Mouse (Mus musculus) midbrain, embryonic 16.5 days (tissue): ENCODE measurements at regions not wholly inside any gene's neighbourhood (a gene's known extent, or its start where the extent isn't known, plus 50 kb on each side); places are given as distances from the start of the nearest gene placed in this dataset.

ENCODE experiments used
- ATAC-seq: fragments of 200-750 bp; cut with Nextera tagmentation; 2 replicates; pipeline ENCODE4 v1.8.0; 2017; ENCODE audit warnings: moderate TSS enrichment
- H3K27ac ChIP-seq: fragments of 300-500 bp; sonication (generic); 2 replicates; pipeline ENCODE4 v1.5.1; 2014; ENCODE audit warnings: mild to moderate bottlenecking, low read length, mixed read lengths
- H3K27me3 ChIP-seq: fragments of 300-500 bp; sonication (generic); 2 replicates; pipeline ENCODE4 v1.6.1; 2014; ENCODE audit warnings: low read depth, low read length, mixed read lengths; ENCODE audit not compliant: control insufficient read depth, insufficient read depth
- H3K36me3 ChIP-seq: fragments of 300-500 bp; sonication (generic); 2 replicates; pipeline ENCODE4 v1.6.1; 2014; ENCODE audit warnings: mild to moderate bottlenecking, low read length, moderate library complexity, mixed read lengths; ENCODE audit not compliant: control insufficient read depth, insufficient read depth
- H3K4me1 ChIP-seq: fragments of 300-500 bp; sonication (generic); 2 replicates; pipeline ENCODE4 v1.6.1; 2014; ENCODE audit warnings: mild to moderate bottlenecking, low read length, mixed read lengths; ENCODE audit not compliant: control insufficient read depth, insufficient read depth
- H3K4me2 ChIP-seq: fragments of 300-500 bp; sonication (generic); 2 replicates; pipeline ENCODE4 v1.6.1; 2014; ENCODE audit warnings: mild to moderate bottlenecking, low read length, mixed read lengths
- H3K4me3 ChIP-seq: fragments of 300-500 bp; sonication (generic); 2 replicates; pipeline ENCODE4 v1.5.1; 2014; ENCODE audit warnings: low read depth, mild to moderate bottlenecking, low read length, moderate library complexity, mixed read lengths
- H3K9ac ChIP-seq: fragments of 300-500 bp; sonication (generic); 2 replicates; pipeline ENCODE4 v1.6.1; 2014; ENCODE audit warnings: low read depth, low read length, mixed read lengths
- H3K9me3 ChIP-seq: fragments of 300-500 bp; sonication (generic); replicated peaks from 2 replicates; pipeline ENCODE4 v1.6.1; 2014; ENCODE audit warnings: mild to moderate bottlenecking, low read length, mixed read lengths; ENCODE audit not compliant: control insufficient read depth, poor library complexity, severe bottlenecking
- WGBS: fragments of 180-500 bp; shearing (Covaris S2); extraction: QIAGEN DNeasy Blood & Tissue Kit; methylation state at CpG from one replicate; pipeline ENCODE4 v1.1.7; 2014; 5-methylcytosine and 5-hydroxymethylcytosine counted together

DNA sequence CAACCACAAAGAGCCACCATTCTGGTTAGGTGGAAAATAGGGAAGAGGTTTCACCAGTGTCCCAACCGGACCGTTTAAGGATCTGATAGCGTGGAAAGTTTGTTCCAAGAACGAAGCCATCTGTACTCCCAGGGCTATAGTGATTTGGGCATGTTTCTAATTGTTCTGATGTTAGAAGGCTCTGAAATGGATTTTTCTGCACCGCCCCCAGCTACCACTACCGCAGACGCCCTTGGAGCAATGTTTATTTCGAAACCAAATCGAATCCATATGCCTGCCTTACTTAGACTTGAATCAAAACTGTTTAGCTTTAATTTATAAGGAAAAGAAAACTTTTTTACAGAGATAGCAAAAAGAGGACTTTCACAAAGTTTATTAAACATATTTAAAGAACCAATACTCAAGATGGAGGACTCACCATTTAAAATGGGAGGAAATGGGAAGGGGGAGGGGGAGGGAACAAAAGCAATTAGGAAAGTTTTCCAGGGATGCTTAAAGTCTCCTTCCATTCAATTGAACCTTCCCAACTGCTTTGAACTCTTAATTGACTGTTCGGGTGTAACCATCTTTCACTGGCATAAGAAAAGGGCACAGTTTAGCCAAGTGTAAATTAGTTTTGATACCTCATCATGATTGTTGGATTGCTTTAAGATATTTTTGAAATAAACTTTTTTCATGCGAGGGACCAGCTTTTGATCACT, 56.0 kb upstream of the Frem1 start:
- H3K27ac ChIP-seq, result no peak overlapping the region
- WGBS, result 88% methylated on average over 11 of the region's 11 CpGs

GRCm38 (mm10) chr4:83107161-83107560, 55.0 kb upstream of the Frem1 start:
- no peak overlapping the region for H3K9ac ChIP-seq
- 90% methylated on average over 2 of the region's 2 CpGs for WGBS
- H3K27me3 ChIP-seq, result no peaks in the 10 kb centered on the region
- 0 out of 2 replicates have a peak, but pooled peaks cover 2% of the 10 kb centered on the region for H3K9me3 ChIP-seq
- no peaks in the 10 kb centered on the region for H3K36me3 ChIP-seq
- no peaks in the 10 kb centered on the region for H3K4me1 ChIP-seq
- H3K27ac ChIP-seq, result no peak overlapping the region
- H3K4me2 ChIP-seq, result no peak overlapping the region
- ATAC-seq, result no peak
- no peak overlapping the region for H3K4me3 ChIP-seq

More for the DNA sequence above, 56.0 kb upstream of the Frem1 start:
- H3K4me3 ChIP-seq, result no peak overlapping the region
- ATAC-seq, result no peak
- no peak overlapping the region for H3K4me2 ChIP-seq
- no peaks in the 10 kb centered on the region for H3K27me3 ChIP-seq
- 0 out of 2 replicates have a peak, but pooled peaks cover 2% of the 10 kb centered on the region for H3K9me3 ChIP-seq
- H3K4me1 ChIP-seq, result no peaks in the 10 kb centered on the region
- no peaks in the 10 kb centered on the region for H3K36me3 ChIP-seq
- H3K9ac ChIP-seq, result no peak overlapping the region

- no peak overlapping the region for H3K27ac ChIP-seq
- 0 out of 2 replicates have a peak, but pooled peaks cover 2% of the 10 kb centered on the region for H3K9me3 ChIP-seq
- 83% methylated on average over 5 of the region's 5 CpGs for WGBS
- no peak overlapping the region for H3K9ac ChIP-seq
- no peaks in the 10 kb centered on the region for H3K36me3 ChIP-seq
- no peaks in the 10 kb centered on the region for H3K4me1 ChIP-seq
- H3K27me3 ChIP-seq, result no peaks in the 10 kb centered on the region
- no peak overlapping the region for H3K4me3 ChIP-seq
- no peak for ATAC-seq
- H3K4me2 ChIP-seq, result no peak overlapping the region
These were observed 52.0 kb upstream of the Frem1 start for GRCm38 (mm10) chr4:83104045-83104681.

DNA sequence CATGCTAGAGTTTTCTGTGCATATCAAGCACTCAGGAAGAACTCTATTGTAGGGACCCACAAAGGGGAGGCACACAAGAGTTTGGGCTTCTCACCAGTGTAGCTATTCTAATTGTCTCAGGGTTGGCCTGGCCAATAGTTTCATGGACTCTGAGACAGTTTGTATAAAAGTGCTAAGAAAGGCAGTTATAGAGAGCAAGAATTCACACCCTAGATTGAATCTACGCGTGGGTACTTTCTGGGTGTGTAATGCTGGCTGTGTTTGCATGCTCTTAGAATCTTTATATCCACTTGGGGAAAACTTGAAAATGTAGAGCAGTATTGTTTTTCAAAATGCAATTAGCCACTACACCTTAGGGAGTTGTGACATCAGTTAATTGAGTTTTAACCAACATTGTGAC, 50.8 kb upstream of the Frem1 start:
- Histone ChIP-seq H3K9me3 (0 out of 2 replicates have a peak, but pooled peaks cover 2% of the 10 kb centered on the region), H3K4me3 (no peak overlapping the region), H3K4me1 (no peaks in the 10 kb centered on the region), H3K27ac (no peak overlapping the region), H3K36me3 (no peaks in the 10 kb centered on the region), H3K27me3 (no peaks in the 10 kb centered on the region), H3K9ac (no peak overlapping the region), H3K4me2 (no peak overlapping the region)
- ATAC-seq, result no peak
- WGBS, result 94% methylated on average over 2 of the region's 2 CpGs

DNA sequence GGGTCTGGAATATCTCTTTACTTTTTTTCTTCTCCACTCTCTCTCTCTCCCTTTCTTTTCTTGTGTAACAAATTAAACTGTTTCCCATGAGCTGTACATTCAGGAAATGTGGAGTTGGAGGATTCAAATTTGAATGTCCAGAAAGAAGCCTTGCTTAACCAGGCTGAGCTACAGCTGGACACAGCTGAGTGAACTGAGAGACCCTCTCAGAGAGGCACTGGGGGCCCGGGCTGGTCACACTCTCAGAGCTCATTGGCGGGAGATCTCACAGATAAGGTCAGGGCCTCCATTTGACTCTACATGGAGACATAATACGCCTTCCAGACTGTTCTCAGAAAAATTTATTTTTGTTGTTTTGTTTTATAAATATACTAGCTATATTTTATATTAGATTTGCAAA, 49.9 kb upstream of the Frem1 start:
- H3K9ac ChIP-seq, result no peak overlapping the region
- H3K36me3 ChIP-seq, result no peaks in the 10 kb centered on the region
- H3K4me3 ChIP-seq, result no peak overlapping the region
- H3K27ac ChIP-seq, result no peak overlapping the region
- no peaks in the 10 kb centered on the region for H3K27me3 ChIP-seq
- ATAC-seq, result no peak
- 0 out of 2 replicates have a peak, but pooled peaks cover 2% of the 10 kb centered on the region for H3K9me3 ChIP-seq
- 65% methylated on average over 3 of the region's 3 CpGs for WGBS
- no peak overlapping the region for H3K4me2 ChIP-seq
- no peaks in the 10 kb centered on the region for H3K4me1 ChIP-seq
